Mouse (Mus musculus) erythroblast, embryonic 14.5 days (primary cell): Measurements from ENCODE around the gene Ufm1.

Source experiments
- GATA1 ChIP-seq: IDR thresholded peaks from 2 replicates; pipeline ENCODE4 v1.6.1; 2012; ENCODE audit warnings: low read length, inconsistent platforms, mixed read lengths
- TAL1 ChIP-seq: IDR thresholded peaks from 3 replicates; pipeline ENCODE4 v1.6.1; 2012; ENCODE audit warnings: low read length, inconsistent platforms, mixed read lengths

DNA sequence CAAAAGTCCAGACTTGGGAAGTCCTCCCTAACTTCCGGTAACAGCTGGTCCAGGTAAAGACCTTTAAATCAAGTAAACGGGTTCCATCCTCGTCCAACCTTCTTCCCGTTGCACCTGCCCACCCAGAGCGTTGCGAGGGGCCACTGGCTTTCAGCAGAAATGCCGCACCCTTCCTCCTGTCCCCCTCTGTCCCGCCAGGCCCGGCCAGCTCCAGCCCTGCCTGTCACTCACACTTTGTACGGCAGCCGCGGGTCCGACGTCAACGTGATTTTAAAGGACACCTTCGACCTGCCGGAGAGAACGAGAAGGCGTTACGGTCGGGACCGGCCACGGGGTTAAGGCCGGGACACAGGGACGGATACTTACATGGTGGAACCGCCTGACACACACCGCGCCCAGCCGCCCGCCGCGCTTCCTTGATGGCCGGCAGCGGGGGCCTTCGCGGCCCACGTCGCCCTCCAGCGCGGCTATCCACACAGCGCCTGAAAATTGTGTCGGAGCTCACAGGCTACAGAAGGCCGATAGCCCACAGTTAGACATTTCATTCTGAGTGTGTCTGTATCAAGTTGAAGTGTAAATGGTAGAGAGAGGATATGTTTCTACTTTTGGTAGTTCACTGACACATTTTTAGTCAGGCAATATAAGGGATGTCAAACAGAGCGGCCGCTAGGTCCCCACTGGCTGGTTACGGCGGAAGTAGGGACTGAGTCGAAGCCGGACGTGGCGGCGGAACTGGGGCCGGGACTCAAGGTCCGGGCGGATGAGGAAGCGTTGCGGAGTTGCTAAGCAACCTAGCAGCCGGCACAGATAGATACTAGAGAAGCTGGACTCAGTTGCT lies at the start of gene Ufm1:
- TF ChIP-seq GATA1, result 0 out of 2 replicates have a peak, but pooled peaks have one; percentile 11
- no peak for TF ChIP-seq TAL1
